Mouse (Mus musculus): ENCODE measurements around the gene Elavl3.
"Not testable (repeated sequence)": the region's sequence is repeated elsewhere in the genome, so short reads cannot be mapped to it uniquely, and the experiment has no call there.

Gene Elavl3

DNA sequence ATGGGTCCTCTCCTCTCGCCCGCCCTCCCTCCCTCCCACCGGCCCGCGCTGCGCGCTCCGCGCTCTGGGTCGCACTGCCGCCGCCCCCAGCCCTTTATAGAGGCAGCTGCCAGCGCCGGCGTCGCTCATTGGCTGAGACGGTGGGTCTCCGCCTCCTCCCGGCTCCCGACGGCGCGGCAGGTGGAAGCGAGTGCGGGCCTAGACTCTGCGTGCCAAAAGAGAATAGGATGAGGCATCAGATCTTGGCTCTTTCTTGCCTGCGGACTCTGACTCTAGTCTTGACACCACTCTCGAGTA, at the start of gene Elavl3:
Gene Elavl3, minus strand, starts transcription at position 66 of the 297 bp plus-strand sequence.
- DNase-seq (ENCODE audit: low spot score in 2 of 2), result peak; percentile 56 to 70

DNA sequence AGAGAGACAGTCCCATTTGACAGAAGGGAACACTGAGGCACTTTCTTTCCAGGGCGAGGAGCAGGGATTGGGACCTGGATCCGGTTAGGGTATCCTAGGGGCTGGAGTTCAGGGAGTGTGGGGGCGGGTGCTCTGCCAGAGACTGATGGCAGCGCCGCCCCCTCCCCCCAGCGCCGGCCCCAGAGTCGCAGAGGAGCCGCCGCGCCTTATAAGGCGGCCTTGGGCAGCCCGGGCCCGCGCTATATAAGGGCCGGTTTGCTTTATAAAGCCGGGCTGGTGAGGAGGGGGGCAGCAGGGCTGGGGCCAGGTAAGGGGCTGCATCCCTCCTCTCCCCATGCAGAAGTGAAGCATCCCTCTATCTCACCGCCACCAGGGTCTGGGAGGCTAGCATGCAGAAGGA, 48.1 kb upstream of the Elavl3 start:
- DNase-seq (ENCODE audit: low spot score in 2 of 2), result no peak

DNA sequence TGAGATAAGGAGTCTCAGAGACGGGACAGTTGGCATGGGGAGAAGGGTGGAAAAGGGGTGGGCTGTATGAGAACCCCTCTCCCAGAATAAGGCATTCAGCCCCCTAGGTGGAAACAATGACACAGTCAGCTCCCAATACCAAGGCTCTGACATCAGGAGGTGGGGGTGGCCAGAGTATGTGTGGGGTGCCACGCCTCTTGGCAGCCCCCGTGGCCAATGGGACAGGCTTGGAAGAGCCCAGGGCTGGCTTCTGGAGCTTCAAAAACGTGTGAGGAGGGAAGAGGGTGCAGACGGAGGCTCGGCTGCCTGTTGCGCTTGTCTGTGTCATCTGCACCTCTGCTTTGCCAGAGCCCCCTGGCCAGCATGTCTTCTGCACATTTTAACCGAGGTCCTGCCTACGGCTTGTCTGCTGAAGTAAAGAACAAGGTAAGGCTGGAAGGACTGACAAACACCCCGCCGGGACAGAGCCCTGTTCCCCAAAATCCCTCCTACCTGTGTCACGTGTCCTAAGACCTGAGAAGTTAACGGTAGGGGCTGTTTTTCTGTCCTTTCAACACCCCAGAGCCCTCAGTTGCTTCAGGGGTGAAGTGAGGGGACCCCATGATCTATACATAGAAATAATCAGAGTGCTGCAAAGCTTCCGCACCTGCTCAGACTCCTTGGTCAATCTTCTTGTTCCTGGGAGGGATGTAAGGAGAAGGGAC, 47.3 kb upstream of the Elavl3 start, which contains the start of gene Cnn1:
Gene Cnn1, plus strand, starts transcription at position 224 of the 704 bp plus-strand sequence.
- DNase-seq (ENCODE audit: low spot score in 2 of 2), result no peak

DNA sequence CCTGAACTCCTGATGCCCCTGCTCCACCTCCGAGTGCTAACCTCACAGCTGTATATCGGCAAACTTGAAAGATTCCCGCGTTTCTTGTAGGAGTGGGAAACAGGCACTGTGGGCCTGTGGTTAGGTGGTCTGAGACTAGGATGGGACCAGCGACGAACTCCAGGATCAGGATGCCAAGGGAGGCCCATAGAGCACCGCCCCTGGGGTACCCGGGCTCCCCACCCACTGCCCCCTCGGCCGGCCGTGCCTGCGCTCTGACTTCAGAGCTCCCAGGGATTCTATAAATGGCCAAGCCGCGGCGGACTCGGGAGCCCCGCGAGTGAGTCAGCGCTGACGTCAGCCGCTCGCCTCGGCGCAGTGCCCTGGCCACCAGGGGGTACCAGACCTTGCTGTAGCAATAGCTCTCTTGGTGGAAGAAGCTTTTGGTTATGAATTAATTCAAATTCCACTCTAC, 44.1 kb upstream of the Elavl3 start:
- peak; percentile 42 to 69 for DNase-seq (ENCODE audit: low spot score in 2 of 2)

DNA sequence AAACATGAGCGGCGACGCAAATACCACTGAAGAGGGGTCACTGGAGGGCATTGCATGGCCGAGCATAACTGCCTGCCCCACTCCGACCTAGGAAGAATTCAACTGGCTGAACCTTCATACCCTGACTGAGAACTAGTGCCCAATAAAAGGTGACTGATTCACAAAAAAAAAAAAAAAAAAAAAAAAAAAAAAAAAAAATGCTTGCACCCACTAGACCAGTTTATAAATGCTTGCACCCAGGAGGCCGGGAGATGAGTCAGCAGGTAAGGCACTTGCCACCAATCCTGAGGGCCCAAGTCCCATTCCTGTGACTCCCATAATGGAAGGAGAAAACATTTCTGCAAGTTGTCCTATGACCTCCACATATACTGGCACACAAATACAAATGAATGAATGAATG, 40.9 kb upstream of the Elavl3 start:
- DNase-seq (ENCODE audit: low spot score in 2 of 2), result no peak

DNA sequence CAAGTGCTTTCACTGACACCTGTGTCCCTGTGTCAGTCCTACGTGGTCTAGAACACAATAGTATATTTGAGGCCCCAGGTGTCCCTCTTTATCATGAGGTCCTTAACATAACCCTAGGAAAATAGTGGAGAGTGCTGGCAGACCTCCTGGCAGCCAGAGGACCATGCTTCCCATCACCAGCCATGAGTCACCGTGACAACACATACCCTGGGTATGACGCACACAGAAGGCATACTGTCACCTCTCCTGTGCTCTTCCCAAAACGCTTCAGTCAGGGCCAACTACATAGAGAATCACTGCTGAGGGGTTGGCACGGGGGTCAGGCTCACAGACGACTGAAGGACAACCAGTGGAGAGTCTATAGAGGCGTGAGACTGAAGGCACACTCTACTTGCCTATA, 38.2 kb upstream of the Elavl3 start:
- DNase-seq (ENCODE audit: low spot score in 2 of 2), result no peak

DNA sequence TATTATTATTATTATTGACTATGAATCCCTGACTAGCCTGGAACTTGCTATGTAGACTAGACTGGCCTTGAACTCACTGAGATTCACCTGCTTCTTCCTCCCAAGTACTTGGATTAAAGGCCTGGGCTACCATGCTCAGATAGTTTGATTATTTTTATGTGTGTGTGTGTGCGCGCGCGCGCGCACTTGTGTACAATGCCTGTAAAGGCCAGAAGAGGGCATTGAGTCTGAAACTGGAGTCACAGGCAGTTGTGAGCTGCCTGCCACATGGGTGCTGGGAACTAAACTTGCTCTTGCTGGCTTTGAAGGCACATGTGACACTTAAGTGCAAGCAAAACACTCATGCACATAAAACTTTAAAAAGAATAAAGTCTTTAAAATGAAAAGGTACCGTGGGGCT, 37.5 kb upstream of the Elavl3 start:
- DNase-seq (ENCODE audit: low spot score in 2 of 2), result no peak

DNA sequence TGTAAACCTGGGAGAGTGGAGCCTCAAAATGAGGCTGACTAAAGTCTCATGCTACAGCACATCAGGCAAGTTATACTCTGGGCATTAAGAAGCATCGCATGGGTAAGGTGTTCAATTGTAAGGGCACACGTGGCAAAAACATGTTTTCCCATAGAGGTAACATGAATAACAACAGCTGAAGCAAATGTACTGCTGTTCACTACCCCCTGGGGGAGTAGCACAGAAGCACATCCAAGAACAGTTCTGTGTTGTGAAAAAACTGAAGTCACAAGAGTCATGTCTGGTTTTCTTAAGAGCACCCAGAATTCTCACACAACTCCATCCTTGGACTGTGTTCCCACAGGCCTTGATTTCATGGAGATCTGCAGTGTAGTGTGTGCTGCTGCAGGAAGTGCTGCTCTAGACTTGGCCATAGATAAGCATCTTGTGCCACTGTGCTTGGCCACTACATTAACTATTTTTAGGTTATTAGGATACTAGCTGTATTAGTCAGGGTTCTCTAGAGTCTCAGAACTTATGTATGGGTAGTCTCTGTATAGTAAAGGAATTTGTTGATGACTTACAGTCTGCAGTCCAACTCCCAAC, 35.3 kb upstream of the Elavl3 start:
- no peak for DNase-seq (ENCODE audit: low spot score in 2 of 2)

DNA sequence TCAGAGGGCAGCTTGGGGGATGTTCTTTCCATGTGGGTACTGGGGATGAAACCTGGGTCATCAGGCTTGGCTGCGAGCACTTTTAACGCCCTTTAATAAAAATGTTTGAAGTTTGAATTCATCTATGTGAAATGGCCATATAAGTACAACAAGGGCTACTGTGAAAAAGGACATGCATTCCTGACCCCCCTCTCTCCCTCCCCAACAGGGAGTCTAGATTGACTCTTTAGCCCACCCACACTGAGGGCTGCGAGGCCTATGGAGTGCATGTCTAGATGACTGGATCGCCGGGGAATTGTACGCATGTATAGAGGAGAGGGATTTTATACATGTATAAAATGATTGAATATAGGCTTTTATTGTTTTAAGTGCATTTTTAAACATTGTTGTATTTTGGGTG, 34.2 kb upstream of the Elavl3 start:
- no peak for DNase-seq (ENCODE audit: low spot score in 2 of 2)

DNA sequence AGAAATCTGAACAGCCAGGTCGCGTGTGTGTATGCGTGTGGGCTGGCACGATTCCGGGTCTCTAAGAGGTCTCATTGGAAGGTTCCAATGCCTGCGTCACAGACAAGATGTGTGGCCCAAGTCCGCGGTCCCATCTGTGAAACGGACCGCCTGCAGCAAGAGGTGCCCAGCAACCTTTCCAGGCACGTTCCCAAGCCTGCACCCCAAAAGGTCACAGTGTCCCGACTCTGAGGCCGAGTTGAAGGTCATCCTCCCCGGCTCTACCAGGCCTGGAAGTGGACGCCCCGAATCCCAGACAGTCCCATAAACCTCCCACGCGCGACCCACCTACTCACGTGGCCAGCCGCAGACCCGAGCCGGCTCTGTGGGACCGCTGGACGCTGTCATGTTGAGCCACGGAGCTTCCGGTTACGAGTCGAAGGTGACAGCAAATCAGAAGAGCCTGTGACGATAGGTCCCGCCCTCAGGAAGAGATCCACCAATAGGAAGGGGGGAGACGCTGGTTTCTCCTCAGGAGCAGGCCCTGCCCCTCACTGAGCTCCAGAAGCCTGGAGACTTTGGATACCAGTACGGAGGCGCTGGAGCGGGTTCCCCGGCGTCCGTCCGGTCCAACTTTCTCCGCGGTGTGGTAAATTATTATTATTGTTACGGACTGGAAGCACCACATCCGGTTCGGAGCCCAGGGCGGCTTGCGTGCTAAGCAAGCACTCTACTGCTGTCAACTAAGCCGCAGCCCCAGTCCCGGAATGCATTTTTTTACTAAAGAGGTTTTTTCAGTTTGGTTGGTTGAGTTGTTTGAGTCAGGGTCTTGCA, 33.4 kb upstream of the Elavl3 start, which contains the start of gene Ecsit:
Gene Ecsit, minus strand, starts transcription at position 417 of the 813 bp plus-strand sequence.
- DNase-seq (ENCODE audit: low spot score in 2 of 2), result peak; percentile 88 to 91

DNA sequence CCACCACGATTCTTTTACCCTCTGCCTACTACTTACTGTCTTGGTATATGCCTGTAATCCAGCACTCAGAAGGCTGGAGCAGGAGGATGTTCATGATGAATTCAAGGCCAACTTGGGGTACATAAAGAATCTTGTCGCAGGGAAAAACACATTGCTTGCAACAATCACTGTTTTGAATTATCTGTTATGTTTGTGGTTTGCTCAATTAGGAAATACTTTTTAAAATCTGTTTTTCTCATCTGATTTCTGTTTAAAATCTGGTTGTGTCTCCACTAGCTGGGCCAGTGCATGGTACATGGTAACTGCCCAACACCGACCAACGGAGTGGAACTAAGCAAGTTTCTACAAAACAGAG, 32.8 kb upstream of the Elavl3 start:
- DNase-seq (ENCODE audit: low spot score in 2 of 2), result no peak

DNA sequence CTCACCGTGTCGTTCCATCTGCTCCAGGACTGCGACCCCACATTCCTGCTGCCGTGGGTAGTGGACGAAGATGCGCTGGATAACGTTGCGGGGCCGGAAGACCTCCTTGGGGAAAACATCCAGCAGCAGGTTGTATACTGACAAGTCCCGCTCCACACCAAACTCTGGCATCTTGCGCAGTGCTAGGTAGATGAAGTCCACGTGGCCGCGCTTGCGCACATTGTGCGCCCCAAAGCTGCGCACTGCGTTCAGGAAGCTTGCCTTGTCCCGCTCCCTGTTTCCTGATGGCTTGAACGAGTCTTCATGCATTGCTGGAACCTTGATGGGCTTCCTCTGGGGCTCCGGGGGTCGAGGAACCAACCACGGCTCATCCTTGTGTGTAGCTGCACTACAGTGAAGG, 24.4 kb upstream of the Elavl3 start:
- DNase-seq (ENCODE audit: low spot score in 2 of 2), result no peak

DNA sequence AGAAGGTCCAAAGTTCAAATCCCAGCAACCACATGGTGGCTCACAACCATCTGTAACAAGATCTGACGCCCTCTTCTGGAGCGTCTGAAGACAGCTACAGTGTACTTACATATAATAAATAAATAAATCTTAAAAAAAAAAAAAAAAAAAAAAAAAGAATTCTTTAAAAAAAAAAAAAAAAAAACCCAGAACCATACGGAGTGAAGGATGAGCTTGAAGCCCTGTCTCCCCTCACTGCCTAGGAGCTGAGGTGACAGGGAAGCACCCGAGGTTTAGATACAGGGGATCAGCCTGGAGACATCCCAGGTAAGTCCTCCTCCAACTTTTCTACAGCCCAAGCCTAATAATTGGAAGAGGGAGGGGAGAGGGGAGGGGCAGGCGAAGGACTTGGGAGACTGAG, 24.0 kb upstream of the Elavl3 start:
- not testable (repeated sequence) for DNase-seq (ENCODE audit: low spot score in 2 of 2)

DNA sequence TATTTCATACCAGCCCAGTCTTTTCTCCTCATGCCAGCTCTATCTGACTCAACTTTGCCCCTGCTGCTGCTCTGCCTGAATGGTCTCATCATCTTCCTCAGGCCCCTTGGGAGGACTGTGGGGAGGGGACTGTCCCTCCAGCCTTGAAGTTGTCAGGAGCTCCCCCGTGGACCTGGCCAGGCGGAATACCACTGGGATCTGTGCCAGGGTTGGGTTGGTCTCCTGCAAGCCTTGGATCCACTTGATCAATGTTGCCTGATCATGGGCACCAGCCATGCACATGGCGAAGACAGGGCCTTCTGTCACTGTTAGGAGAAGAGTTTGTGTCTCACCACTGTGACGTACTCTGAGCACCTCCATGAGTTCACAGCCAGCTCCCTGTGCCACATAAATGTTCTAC, 20.5 kb upstream of the Elavl3 start:
- DNase-seq (ENCODE audit: low spot score in 2 of 2), result no peak

DNA sequence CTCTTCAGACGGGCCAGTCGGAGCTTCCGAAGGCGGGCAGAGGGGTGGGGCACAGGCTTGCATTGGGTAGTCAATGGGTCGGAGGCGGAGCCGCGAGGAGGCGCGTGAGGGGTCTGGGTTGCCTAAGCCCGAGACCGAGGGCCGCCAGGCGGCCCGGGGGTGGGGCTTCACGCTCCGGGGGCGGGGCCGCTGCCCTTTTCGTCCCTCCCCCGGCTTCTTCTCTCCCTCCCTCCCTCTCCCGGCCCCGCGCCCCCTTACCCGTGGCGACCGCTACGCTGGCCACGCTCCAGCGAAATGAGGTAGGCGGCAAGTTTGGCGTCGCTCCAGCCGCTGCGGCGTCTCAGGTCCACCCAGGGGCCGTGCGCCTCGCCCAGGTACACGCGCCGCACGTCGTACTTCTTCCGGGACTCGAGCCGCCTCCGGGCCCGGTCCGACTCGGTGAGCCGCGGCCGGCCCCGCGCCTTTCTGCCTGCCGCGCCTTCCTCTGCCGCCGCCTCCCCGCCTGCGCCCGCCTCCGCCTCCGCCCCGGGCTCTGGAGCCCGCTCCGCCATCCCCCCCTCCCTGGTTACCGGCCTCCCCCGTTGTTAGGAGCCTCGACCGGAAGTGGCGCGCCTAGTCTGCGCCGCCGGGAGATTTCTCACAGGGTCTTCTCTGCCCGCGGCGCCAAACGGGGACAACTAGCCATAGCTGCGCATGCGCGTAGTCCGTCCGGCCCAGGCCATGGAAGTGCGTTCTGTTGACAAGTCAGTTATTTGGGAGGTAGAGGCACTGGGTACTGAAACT, 19.2 kb upstream of the Elavl3 start, which contains the start of the genes Gm49318 and Zfp653:
Gene Gm49318, minus strand, starts transcription at position 469 of the 783 bp plus-strand sequence.
Gene Zfp653, minus strand, starts transcription at position 586 of the 783 bp plus-strand sequence.
- peak; percentile 94 to 95 for DNase-seq (ENCODE audit: low spot score in 2 of 2)

DNA sequence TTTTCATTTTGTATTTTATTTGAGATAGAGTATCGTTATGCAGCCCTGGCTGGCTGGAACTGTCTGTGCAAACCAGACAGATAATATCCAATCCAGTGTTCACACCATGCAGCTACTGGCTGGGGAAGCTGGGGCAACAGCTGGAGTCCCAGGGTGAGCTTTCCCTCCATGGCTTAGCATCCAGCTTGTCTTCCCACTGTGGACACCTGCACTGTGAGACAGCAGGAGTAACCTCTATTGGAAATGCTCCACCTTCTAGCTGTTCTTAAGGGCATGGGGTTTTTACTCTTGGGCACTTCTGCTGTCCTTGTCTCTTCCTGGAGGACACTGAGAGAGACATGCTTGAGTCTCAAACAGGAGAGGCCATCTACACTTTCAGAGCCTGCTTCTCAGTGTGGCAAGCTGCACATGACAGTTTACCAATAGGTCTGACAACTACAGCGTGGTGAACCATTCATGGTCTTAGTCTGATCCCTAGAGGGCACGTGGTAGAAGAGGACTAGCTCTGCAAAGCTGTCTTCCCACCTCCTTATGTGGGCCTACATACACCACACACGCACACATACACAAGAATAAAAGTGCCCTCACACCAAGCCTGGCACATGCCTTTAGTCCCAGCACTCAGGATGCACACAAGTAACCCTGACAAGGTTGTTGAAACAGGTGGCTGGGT, 18.2 kb upstream of the Elavl3 start:
- DNase-seq (ENCODE audit: low spot score in 2 of 2), result no peak

DNA sequence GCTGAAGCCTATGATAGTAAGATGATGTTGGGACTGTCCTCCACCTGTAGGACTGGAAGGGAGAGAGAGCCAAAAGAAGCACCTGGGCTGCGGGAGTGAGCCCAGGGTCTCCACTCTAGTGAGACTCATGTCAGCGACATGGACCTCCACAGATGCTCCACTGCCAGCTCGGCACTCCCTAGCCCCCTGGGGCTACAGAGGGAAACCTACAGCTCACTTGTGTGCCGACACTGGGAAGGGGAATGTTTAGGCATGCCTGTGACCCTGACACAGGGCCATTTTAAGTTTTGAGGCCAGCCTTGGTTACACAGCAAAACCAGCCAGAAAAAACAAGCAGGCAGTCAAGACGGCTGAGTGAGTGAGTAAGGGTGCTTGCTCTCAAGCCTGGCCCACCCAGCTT, 15.4 kb upstream of the Elavl3 start:
- DNase-seq (ENCODE audit: low spot score in 2 of 2), result no peak

DNA sequence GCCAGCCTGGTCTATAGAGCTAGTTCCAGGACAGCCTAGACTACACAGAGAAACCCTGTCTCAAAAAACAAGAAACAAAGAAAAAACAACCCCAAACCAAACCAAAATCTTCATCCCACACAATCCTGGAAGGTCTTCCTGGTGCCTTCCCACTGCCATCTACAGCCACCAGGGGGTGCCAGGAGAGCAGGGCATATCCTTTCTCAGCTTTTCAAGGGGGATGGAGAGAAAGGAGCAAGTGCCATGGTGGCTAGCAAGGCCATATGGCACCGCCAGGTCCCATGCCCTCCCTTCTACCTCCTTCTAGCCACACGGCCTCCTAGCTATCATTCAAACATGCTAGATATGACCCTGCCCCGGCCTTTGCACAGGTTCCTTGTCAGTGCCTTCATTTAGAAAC, 14.6 kb upstream of the Elavl3 start:
- peak in 1 of 2 experiments; percentile 36 for DNase-seq (ENCODE audit: low spot score in 2 of 2)

DNA sequence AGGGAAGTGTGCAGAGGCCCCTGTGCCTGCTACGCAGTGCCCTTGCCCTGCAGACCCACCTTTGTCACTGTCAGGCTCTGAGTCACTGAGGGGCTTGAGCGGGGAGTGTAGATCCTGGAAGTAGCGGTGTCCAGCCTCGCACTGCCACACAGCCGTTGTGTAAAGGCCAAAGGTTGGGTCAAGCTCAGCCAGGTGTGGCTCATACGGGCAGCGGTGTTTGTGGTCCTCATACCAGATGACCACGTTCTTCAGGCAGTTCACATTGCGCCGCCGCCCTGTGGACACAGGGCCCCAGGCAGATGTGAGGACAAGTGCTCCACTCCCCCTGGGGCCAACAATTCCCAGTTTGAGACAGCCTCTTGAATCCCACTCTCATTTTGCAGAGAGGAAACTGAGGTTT, 13.8 kb upstream of the Elavl3 start:
- DNase-seq (ENCODE audit: low spot score in 2 of 2), result no peak

DNA sequence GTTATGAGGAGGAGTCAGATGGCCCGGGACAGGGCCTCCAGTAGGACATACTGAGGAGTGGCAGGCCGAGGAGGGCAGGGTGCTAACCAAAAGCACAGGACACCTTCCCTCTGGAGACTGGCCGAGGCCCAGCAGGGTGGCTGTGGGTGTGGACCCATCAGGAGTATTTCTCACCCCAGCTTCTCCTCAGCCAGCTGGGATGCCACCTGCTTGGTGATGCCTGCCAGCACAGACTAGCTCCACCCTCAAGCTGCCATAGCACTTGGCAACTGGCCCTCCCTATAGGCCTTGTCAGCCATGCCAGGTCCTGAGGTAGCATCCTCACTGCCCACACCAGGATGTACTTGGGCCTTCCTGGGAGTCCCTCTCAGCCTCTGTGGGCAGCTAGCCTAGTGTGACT, 12.5 kb upstream of the Elavl3 start:
- DNase-seq (ENCODE audit: low spot score in 2 of 2), result no peak

DNA sequence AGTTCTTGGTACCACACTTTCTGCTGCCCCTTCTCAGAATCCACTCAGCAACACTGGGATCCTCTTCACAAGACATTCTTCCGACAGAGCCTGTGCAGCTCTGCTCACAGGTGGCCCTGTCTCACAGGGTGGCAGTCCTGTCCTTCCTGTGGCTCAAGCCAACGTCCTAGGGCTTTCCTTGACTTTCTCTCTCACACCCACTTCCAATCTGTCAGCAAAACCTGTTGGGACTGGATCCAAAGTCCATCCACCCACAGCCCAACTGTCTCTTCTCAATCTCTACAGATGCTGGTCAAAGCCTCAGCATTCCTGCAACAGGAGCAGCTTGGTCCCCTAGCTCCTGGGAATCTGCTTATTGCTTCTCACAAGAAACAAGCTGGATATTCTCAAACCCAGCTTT, 9.5 kb upstream of the Elavl3 start:
- DNase-seq (ENCODE audit: low spot score in 2 of 2), result peak in 1 of 2 experiments; percentile 48
